Mouse (Mus musculus): ENCODE measurements around the gene Rtkn. TPM values are rescaled to one million over a fixed set of nuclear protein-coding genes. Genes with fewer than 3 reads are reported as not detected.

The Rtkn gene
- polyA plus RNA-seq, 1 experiment from 2014 or later = 20.3 TPM

GRCm38 (mm10) chr6:83161442-83161841, 26.2 kb downstream of the Rtkn start:
- peak overlapping the region; percentile 39 for H3K9ac ChIP-seq
- H3K9me3 ChIP-seq (replicated peaks) = no peaks in the 10 kb centered on the region
- H3K36me3 ChIP-seq = no peaks in the 10 kb centered on the region
- peak overlapping the region; percentile 39 for H3K4me3 ChIP-seq
- H3K27ac ChIP-seq (ENCODE audit: poor library complexity, severe bottlenecking) = no peak overlapping the region
- WGBS = 8% methylated on average over 19 of the region's 19 CpGs
- H3K27me3 ChIP-seq (replicated peaks) = peaks cover 30% of the 10 kb centered on the region
- H3K4me1 ChIP-seq (replicated peaks) = peaks cover 18% of the 10 kb centered on the region
- H3K4me2 ChIP-seq = peak overlapping the region; percentile 73
- no peak for ATAC-seq (ENCODE audit: insufficient number of reproducible peaks, low FRiP score)

- Histone ChIP-seq H3K9ac (peak overlapping the region; percentile 39), H3K27me3 (replicated peaks) (peaks cover 30% of the 10 kb centered on the region), H3K9me3 (replicated peaks) (no peaks in the 10 kb centered on the region), H3K4me3 (peak overlapping the region; percentile 39), H3K36me3 (no peaks in the 10 kb centered on the region), H3K4me2 (peak overlapping the region; percentile 73), H3K4me1 (replicated peaks) (peaks cover 22% of the 10 kb centered on the region), H3K27ac (ENCODE audit: poor library complexity, severe bottlenecking) (no peak overlapping the region)
- ATAC-seq (ENCODE audit: insufficient number of reproducible peaks, low FRiP score) = no peak
- under 1% methylated on average over 49 of the region's 49 CpGs for WGBS
Observed at GRCm38 (mm10) chr6:83161921-83162641, 26.8 kb downstream of the Rtkn start.

- H3K27me3 ChIP-seq (replicated peaks) = peaks cover 30% of the 10 kb centered on the region
- peaks cover 28% of the 10 kb centered on the region for H3K4me1 ChIP-seq (replicated peaks)
- ATAC-seq (ENCODE audit: insufficient number of reproducible peaks, low FRiP score) = no peak
- no peaks in the 10 kb centered on the region for H3K36me3 ChIP-seq
- H3K9ac ChIP-seq = 0 out of 2 replicates have a peak overlapping the region, but pooled peaks have one; percentile 39
- H3K4me3 ChIP-seq = peak overlapping the region; percentile 39
- H3K27ac ChIP-seq (ENCODE audit: poor library complexity, severe bottlenecking) = no peak overlapping the region
- H3K9me3 ChIP-seq (replicated peaks) = no peaks in the 10 kb centered on the region
- peak overlapping the region; percentile 73 for H3K4me2 ChIP-seq
- WGBS = 1% methylated on average over 8 of the region's 8 CpGs
Observed at GRCm38 (mm10) chr6:83162701-83163100, 27.4 kb downstream of the Rtkn start.

GRCm38 (mm10) chr6:83165026-83165606, 29.9 kb downstream of the Rtkn start:
- Histone ChIP-seq H3K9ac (peak overlapping the region; percentile 90), H3K27ac (ENCODE audit: poor library complexity, severe bottlenecking) (peak overlapping the region; percentile 75; the same call in 1 of the 2 replicates), H3K4me1 (replicated peaks) (peaks cover 36% of the 10 kb centered on the region), H3K4me2 (peak overlapping the region; percentile 90), H3K4me3 (peak overlapping the region; percentile 80), H3K36me3 (no peaks in the 10 kb centered on the region), H3K27me3 (replicated peaks) (peaks cover 26% of the 10 kb centered on the region), H3K9me3 (replicated peaks) (no peaks in the 10 kb centered on the region)
- WGBS = 8% methylated on average over 6 of the region's 6 CpGs
- ATAC-seq (ENCODE audit: insufficient number of reproducible peaks, low FRiP score) = peak; percentile 33; the same call in 1 of the 2 replicates

GRCm38 (mm10) chr6:83165607-83166242, 30.5 kb downstream of the Rtkn start, which contains the start of gene Dctn1:
Gene Dctn1, plus strand, starts transcription at chr6:83165920.
- H3K36me3 ChIP-seq = no peaks in the 10 kb centered on the region
- H3K4me1 ChIP-seq (replicated peaks) = peaks cover 36% of the 10 kb centered on the region
- peak; percentile 90 for ATAC-seq (ENCODE audit: insufficient number of reproducible peaks, low FRiP score)
- peak within 1 kb of the TSS; percentile 80 for H3K4me3 ChIP-seq
- H3K9ac ChIP-seq = peak within 1 kb of the TSS; percentile 90
- H3K4me2 ChIP-seq = peak within 1 kb of the TSS; percentile 90
- peak within 1 kb of the TSS; percentile 75 for H3K27ac ChIP-seq (ENCODE audit: poor library complexity, severe bottlenecking)
- no peaks in the 10 kb centered on the region for H3K9me3 ChIP-seq (replicated peaks)
- WGBS = under 1% methylated on average over 51 of the region's 58 CpGs
- H3K27me3 ChIP-seq (replicated peaks) = peaks cover 20% of the 10 kb centered on the region

GRCm38 (mm10) chr6:83166243-83166630, 31.0 kb downstream of the Rtkn start:
- ATAC-seq (ENCODE audit: insufficient number of reproducible peaks, low FRiP score) = peak; percentile 12; the same call in 1 of the 2 replicates
- no peak overlapping the region; the same call in 1 of the 2 replicates for H3K27ac ChIP-seq (ENCODE audit: poor library complexity, severe bottlenecking)

GRCm38 (mm10) chr6:83169872-83170271, 34.6 kb downstream of the Rtkn start:
- no peak overlapping the region for H3K9ac ChIP-seq
- H3K9me3 ChIP-seq (replicated peaks) = no peaks in the 10 kb centered on the region
- no peak for ATAC-seq (ENCODE audit: insufficient number of reproducible peaks, low FRiP score)
- no peak overlapping the region for H3K4me3 ChIP-seq
- no peaks in the 10 kb centered on the region for H3K27me3 ChIP-seq (replicated peaks)
- H3K4me1 ChIP-seq (replicated peaks) = peaks cover 30% of the 10 kb centered on the region
- H3K27ac ChIP-seq (ENCODE audit: poor library complexity, severe bottlenecking) = no peak overlapping the region
- WGBS = 78% methylated on average over 5 of the region's 5 CpGs
- no peaks in the 10 kb centered on the region for H3K36me3 ChIP-seq
- no peak overlapping the region for H3K4me2 ChIP-seq

More at GRCm38 (mm10) chr6:83166243-83166630, 31.0 kb downstream of the Rtkn start:
- H3K4me1 ChIP-seq (replicated peaks) = peaks cover 36% of the 10 kb centered on the region
- no peaks in the 10 kb centered on the region for H3K36me3 ChIP-seq
- peak overlapping the region; percentile 80 for H3K4me3 ChIP-seq
- peak overlapping the region; percentile 90 for H3K9ac ChIP-seq
- WGBS = 0% methylated on average over 12 of the region's 12 CpGs
- H3K9me3 ChIP-seq (replicated peaks) = no peaks in the 10 kb centered on the region
- peaks cover 15% of the 10 kb centered on the region for H3K27me3 ChIP-seq (replicated peaks)
- H3K4me2 ChIP-seq = peak overlapping the region; percentile 90

- H3K27ac ChIP-seq (ENCODE audit: poor library complexity, severe bottlenecking) = no peak overlapping the region
- H3K4me2 ChIP-seq = no peak overlapping the region
- H3K4me1 ChIP-seq (replicated peaks) = peaks cover 27% of the 10 kb centered on the region
- H3K9me3 ChIP-seq (replicated peaks) = no peaks in the 10 kb centered on the region
- WGBS = 77% methylated on average over 5 of the region's 5 CpGs
- H3K4me3 ChIP-seq = no peak overlapping the region
- no peak overlapping the region for H3K9ac ChIP-seq
- H3K27me3 ChIP-seq (replicated peaks) = no peaks in the 10 kb centered on the region
- no peak for ATAC-seq (ENCODE audit: insufficient number of reproducible peaks, low FRiP score)
- no peaks in the 10 kb centered on the region for H3K36me3 ChIP-seq
Observed at GRCm38 (mm10) chr6:83171063-83171462, 35.8 kb downstream of the Rtkn start.

GRCm38 (mm10) chr6:83172240-83172920, 37.1 kb downstream of the Rtkn start:
- Histone ChIP-seq H3K4me1 (replicated peaks) (peaks cover 21% of the 10 kb centered on the region), H3K27ac (ENCODE audit: poor library complexity, severe bottlenecking) (no peak overlapping the region), H3K9ac (no peak overlapping the region), H3K4me2 (no peak overlapping the region), H3K4me3 (no peak overlapping the region), H3K9me3 (replicated peaks) (no peaks in the 10 kb centered on the region), H3K27me3 (replicated peaks) (no peaks in the 10 kb centered on the region), H3K36me3 (peaks cover 2% of the 10 kb centered on the region; the same call in 1 of the 2 replicates)
- no peak for ATAC-seq (ENCODE audit: insufficient number of reproducible peaks, low FRiP score)
- 63% methylated on average over 9 of the region's 9 CpGs for WGBS

GRCm38 (mm10) chr6:83175996-83176395, 40.7 kb downstream of the Rtkn start:
- H3K27me3 ChIP-seq (replicated peaks) = no peaks in the 10 kb centered on the region
- H3K4me1 ChIP-seq (replicated peaks) = peaks cover 30% of the 10 kb centered on the region
- H3K36me3 ChIP-seq = peaks cover 5% of the 10 kb centered on the region; the same call in 1 of the 2 replicates
- no peak overlapping the region for H3K4me3 ChIP-seq
- WGBS = 87% methylated on average over 8 of the region's 8 CpGs
- no peak overlapping the region for H3K27ac ChIP-seq (ENCODE audit: poor library complexity, severe bottlenecking)
- no peak overlapping the region for H3K9ac ChIP-seq
- no peak for ATAC-seq (ENCODE audit: insufficient number of reproducible peaks, low FRiP score)
- H3K9me3 ChIP-seq (replicated peaks) = no peaks in the 10 kb centered on the region
- no peak overlapping the region for H3K4me2 ChIP-seq
